In the genomic region with DNA sequence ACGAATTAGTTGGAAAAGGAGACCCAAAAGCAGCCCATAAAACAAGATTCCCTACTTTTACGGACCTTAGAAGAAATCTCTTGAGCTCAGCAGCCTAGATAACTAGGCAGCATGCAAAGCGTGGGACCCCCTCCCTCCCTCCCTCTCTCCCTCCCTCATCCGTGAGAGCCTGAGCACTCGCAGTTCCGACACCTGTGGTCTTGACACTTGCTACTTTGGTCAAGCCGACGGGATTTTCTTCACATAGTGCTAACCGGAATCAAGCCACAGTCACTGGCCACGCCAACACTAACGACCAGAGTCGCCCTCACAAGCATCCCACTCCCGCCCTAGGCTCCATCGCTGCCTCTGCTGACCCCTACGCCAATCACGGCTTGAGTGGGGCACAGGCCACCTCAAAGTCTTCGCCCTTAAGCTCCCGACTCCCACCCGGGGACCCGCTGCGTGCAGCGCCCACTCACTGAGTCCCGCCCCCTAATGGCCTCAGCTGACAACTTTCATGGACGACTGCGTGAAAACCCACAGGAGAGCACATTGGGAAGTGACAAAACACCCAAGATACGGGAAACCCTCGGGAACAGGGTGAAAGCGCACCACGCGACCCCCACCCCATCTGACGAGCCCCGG, we compare ENCODE assay signal across 8 mouse cellular contexts. TPM values are rescaled to one million over a fixed set of nuclear protein-coding genes. Genes with fewer than 3 reads are reported as not detected.
DNase-seq lines count a peak whose midpoint lies in the region; ATAC-seq and TF ChIP-seq lines count a peak whose summit lies in the region.

No protein-coding gene starts in this region.

- TF ChIP-seq CTCF in lung, embryonic 14.5 days (IDR thresholded peaks at IDR 0.05; ENCODE audit: low read depth): peak; percentile 43

- peak overlapping the region; percentile 81 for H3K9ac ChIP-seq in lung, embryonic 14.5 days
- peak overlapping the region; percentile 76 for H3K9ac ChIP-seq in hindbrain, embryonic 12.5 days

- H3K27me3 ChIP-seq in lung, embryonic 14.5 days (ENCODE audit: insufficient read depth, low read length): no peaks in the 10 kb centered on the region
- no peaks in the 10 kb centered on the region for H3K27me3 ChIP-seq in hindbrain, embryonic 12.5 days

- WGBS in lung, embryonic 14.5 days: under 1% methylated on average over 32 of the region's 32 CpGs
- 1% methylated on average over 32 of the region's 32 CpGs for WGBS in hindbrain, embryonic 12.5 days

- H3K4me1 ChIP-seq in lung, embryonic 14.5 days (ENCODE audit: insufficient read depth): no peaks in the 10 kb centered on the region
- H3K4me1 ChIP-seq in hindbrain, embryonic 12.5 days: peaks cover 11% of the 10 kb centered on the region

- H3K27ac ChIP-seq in lung, embryonic 14.5 days (ENCODE audit: low read depth): peak overlapping the region; percentile 84
- H3K27ac ChIP-seq in hindbrain, embryonic 12.5 days: peak overlapping the region; percentile 84

- peak overlapping the region; percentile 78 for H3K4me3 ChIP-seq in lung, embryonic 14.5 days (ENCODE audit: low read depth, low read length)
- peak overlapping the region; percentile 74 for H3K4me3 ChIP-seq in hindbrain, embryonic 12.5 days

- no peaks in the 10 kb centered on the region for H3K9me3 ChIP-seq in lung, embryonic 14.5 days (ENCODE audit: low read depth, low read length)
- no peaks in the 10 kb centered on the region for H3K9me3 ChIP-seq in hindbrain, embryonic 12.5 days (replicated peaks)

- H3K4me2 ChIP-seq in lung, embryonic 14.5 days: peak overlapping the region; percentile 77
- peak overlapping the region; percentile 77 for H3K4me2 ChIP-seq in hindbrain, embryonic 12.5 days (replicated peaks)

- peaks cover 32% of the 10 kb centered on the region for H3K36me3 ChIP-seq in lung, embryonic 14.5 days (ENCODE audit: insufficient read depth)
- peaks cover 25% of the 10 kb centered on the region for H3K36me3 ChIP-seq in hindbrain, embryonic 12.5 days

- peak; percentile 71 for ATAC-seq in lung, embryonic 14.5 days (ENCODE audit: insufficient read depth)
- peak; percentile 33 for ATAC-seq in common myeloid progenitor, adult 5-6 weeks (replicated peaks; ENCODE audit: low read depth, poor library complexity, severe bottlenecking)
- peak; percentile 74 for ATAC-seq in hindbrain, embryonic 12.5 days (ENCODE audit: low FRiP score)
- no peak for ATAC-seq in cerebellum, adult (ENCODE audit: insufficient number of reproducible peaks, low FRiP score, low TSS enrichment)

- DNase-seq in lung, embryonic 14.5 days: no peak
- no peak for DNase-seq in lung, postnatal 25 days (ENCODE audit: low spot score)
- peak; percentile 17 for DNase-seq in mesoderm, embryonic 11.5 days (ENCODE audit: low read depth, low spot score)
- DNase-seq in frontal cortex, adult 2 months (ENCODE audit: extremely low spot score in 1 of 2, low spot score in 1 of 2): no peak
- DNase-seq in frontal cortex, postnatal 10 days (ENCODE audit: low spot score in 2 of 2): no peak

RNA-seq across cellular contexts. Expression of a gene that starts 0.6 kb away (rescaled TPM):
- polyA plus RNA-seq in lung, embryonic 14.5 days (2014; fragmentation: Nextera tagmentation; extraction: Ambion mirVana): 15.5 and 16.3 TPM in 2 replicates
- total RNA-seq in common myeloid progenitor, adult 5-6 weeks (2017): 20.1 and 36.6 TPM in 2 replicates
- polyA plus RNA-seq in hindbrain, embryonic 12.5 days (2016; fragmentation: Nextera tagmentation; extraction: Ambion mirVana): 15.8 and 18.1 TPM in 2 replicates
- 14.8 and 19.2 TPM in 2 replicates for polyA plus RNA-seq in frontal cortex, adult 2 months (2012; rRNA removed)

RNA-seq across cellular contexts. Expression of a gene that starts 38.6 kb away (rescaled TPM):
- polyA plus RNA-seq in lung, embryonic 14.5 days (2014; fragmentation: Nextera tagmentation; extraction: Ambion mirVana): 0.13 TPM in 1 of 2 replicates, not detected in the other
- total RNA-seq in common myeloid progenitor, adult 5-6 weeks (2017): 18.8 and 22.1 TPM in 2 replicates
- 0.09 TPM in 1 of 2 replicates, not detected in the other for polyA plus RNA-seq in hindbrain, embryonic 12.5 days (2016; fragmentation: Nextera tagmentation; extraction: Ambion mirVana)
- polyA plus RNA-seq in frontal cortex, adult 2 months (2012; rRNA removed): 0.48 and 0.55 TPM in 2 replicates
